Mouse (Mus musculus) heart, postnatal 36 days (tissue): ENCODE data around the gene Gm20388. TPM values are rescaled to one million over a fixed set of nuclear protein-coding genes. Genes with fewer than 3 reads are reported as not detected.

Experiments used
- DNase-seq, 2 experiments: peaks; one replicate each; pipeline ENCODE4 v3.0.0; 2021 to 2022
- intact Hi-C: fragments of 180-260 bp; cut with DNase I; formaldehyde crosslinking; loops from one replicate; pipeline ENCODE4 v1.15.1; 2025
- total RNA-seq, 2 experiments: library from RNA; stranded (reverse); gene quantifications; 2 replicates each; pipeline ENCODE4 v1.2.3; 2021

The Gm20388 gene
- total RNA-seq, 2 experiments from 2014 or later = 3.5 to 4.9 TPM

GRCm38 (mm10) chr8:121958395-121958794 is 2047.8 kb downstream of the Gm20388 start:
- no peak for DNase-seq
- intact Hi-C loops = no loop called here

GRCm38 (mm10) chr8:121962892-121963291 is 2052.3 kb downstream of the Gm20388 start:
- no peak for DNase-seq
- intact Hi-C loops = no loop called here

- DNase-seq = peak; percentile 38 to 47
- intact Hi-C loops = no loop called here
Observed at GRCm38 (mm10) chr8:121964716-121965512, 2054.3 kb downstream of the Gm20388 start.

GRCm38 (mm10) chr8:121966110-121966509 is 2055.5 kb downstream of the Gm20388 start:
- intact Hi-C loops = no loop called here
- DNase-seq = no peak

GRCm38 (mm10) chr8:121966714-121967448 is 2056.2 kb downstream of the Gm20388 start:
- intact Hi-C loops = no loop called here
- DNase-seq = no peak

- DNase-seq = peak in 1 of 2 experiments; percentile 22
- intact Hi-C loops = no loop called here
Observed at GRCm38 (mm10) chr8:121967977-121968376, 2057.3 kb downstream of the Gm20388 start.

GRCm38 (mm10) chr8:121968542-121968941 is 2057.9 kb downstream of the Gm20388 start:
- DNase-seq = no peak
- intact Hi-C loops = no loop called here

GRCm38 (mm10) chr8:121970225-121970624 is 2059.6 kb downstream of the Gm20388 start:
- DNase-seq = no peak
- intact Hi-C loops = no loop called here

- intact Hi-C loops = no loop called here
- DNase-seq = no peak
Observed at GRCm38 (mm10) chr8:121971488-121972058, 2060.9 kb downstream of the Gm20388 start.

DNA sequence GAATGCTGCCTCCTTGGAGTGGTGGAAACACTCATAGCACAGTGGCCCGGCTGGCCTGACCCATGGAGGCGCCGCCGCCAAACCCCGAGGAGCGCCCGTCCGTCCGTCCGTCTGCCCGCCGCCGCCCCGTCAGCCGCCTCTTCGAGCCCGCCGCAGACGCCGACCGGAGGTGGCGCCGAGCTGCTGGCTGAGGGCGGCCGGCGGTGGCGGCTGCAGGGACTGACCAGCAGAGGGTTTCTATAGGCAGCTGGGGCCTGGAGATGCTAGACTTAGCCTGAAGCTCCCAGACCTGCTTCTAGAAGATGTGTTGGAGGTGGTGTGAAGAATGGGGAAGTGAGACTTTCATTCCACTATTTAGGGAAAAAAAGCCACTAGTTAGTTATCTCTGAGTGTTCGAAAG is 2063.3 kb downstream of the Gm20388 start:
- intact Hi-C loops = no loop called here
- DNase-seq = no peak

GRCm38 (mm10) chr8:121977819-121978590 is 2067.4 kb downstream of the Gm20388 start:
- intact Hi-C loops = loop anchor here (1.0 to 5.0 kb wide), 3 partner anchors 161 to 354 kb away; no protein-coding TSS in a partner anchor
- peak; percentile 26 to 31 for DNase-seq

- DNase-seq = no peak
Observed at GRCm38 (mm10) chr8:121978670-121979069, 2068.0 kb downstream of the Gm20388 start.

GRCm38 (mm10) chr8:121980792-121981519 is 2070.3 kb downstream of the Gm20388 start:
- DNase-seq = no peak
- intact Hi-C loops = no loop called here

More at GRCm38 (mm10) chr8:121978670-121979069, 2068.0 kb downstream of the Gm20388 start:
- intact Hi-C loops = loop anchor here (1.0 to 5.0 kb wide), 3 partner anchors 161 to 354 kb away; no protein-coding TSS in a partner anchor

DNA sequence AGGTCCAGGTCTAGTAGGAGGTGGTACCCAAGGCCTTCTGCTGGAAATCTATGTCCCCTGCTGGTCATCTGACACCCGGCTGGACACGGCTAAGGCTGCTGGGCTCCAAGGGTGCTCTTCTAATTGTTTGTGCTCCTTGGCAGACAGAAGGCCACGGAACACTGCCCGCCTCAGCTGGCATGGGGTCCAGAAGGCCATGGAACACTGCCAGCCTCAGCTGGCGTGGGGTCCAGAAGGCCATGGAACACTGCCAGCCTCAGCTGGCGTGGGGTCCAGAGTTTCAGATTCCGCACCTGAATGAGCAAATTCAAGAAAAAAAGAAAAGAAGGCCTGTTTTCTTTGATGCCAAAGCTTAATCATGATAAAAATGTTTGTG is 2070.9 kb downstream of the Gm20388 start:
- intact Hi-C loops = no loop called here
- DNase-seq = no peak

GRCm38 (mm10) chr8:121985673-121986072 is 2075.0 kb downstream of the Gm20388 start:
- DNase-seq = no peak
- intact Hi-C loops = no loop called here

DNA sequence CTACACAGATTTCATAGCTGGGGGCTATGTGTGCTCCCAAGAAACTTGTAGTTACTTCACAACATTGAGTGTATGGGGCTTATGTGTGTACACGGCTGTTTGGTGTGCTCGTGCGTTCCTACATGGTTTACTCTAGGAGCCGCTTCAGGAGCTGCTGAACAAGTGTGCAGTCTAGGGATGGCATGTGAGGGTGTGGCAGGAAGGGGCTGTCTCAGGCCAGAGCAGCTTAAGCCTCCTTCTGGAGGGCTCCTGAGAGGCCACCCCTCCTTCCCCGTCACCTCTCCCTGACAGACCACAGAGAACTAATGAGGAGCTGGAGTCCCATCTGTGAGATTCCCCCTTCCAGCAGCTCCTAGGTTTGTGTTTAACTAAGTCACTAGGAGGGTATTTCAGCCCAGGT is 2077.3 kb downstream of the Gm20388 start:
- no peak for DNase-seq
- intact Hi-C loops = no loop called here

- intact Hi-C loops = no loop called here
- DNase-seq = peak in 1 of 2 experiments; percentile 24
Observed at GRCm38 (mm10) chr8:121990506-121991255, 2080.0 kb downstream of the Gm20388 start.

DNA sequence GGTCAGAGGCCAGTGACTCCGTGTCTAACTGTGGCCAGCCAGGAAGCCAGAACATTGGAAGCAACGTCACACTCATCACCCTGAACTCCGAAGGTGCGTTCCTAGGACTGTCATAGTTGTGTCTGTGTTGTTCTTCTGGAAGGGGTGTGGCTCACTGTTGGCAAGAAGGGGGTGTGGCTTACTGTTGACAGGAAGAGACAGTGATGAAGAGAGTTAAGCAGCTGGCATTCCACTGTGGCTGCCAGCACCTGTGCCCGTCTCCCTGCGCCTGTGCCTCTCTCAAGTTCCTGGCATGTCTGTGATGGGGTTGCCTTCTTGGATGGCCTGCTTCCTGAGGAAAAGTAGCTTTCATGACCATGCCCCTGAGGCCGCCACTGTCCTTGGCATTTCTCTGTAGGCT is 2081.0 kb downstream of the Gm20388 start:
- intact Hi-C loops = no loop called here

GRCm38 (mm10) chr8:121992911-121993310 is 2082.3 kb downstream of the Gm20388 start:
- intact Hi-C loops = no loop called here
- no peak for DNase-seq

More for the DNA sequence above, 2081.0 kb downstream of the Gm20388 start:
- no peak for DNase-seq
